Mouse (Mus musculus) lung, adult 2 months (tissue): Measurements from ENCODE around the gene Tomm7. TPM values are rescaled to one million over a fixed set of nuclear protein-coding genes. Genes with fewer than 3 reads are reported as not detected.

Source experiments
- DNase-seq: peaks from one replicate; pipeline ENCODE4 v3.0.0; 2022
- H3K4me1 ChIP-seq: fragments of 200-500 bp; 2 replicates; pipeline ENCODE4 v1.6.1; 2011; ENCODE audit warnings: low read length; ENCODE audit not compliant: control insufficient read depth, insufficient read depth
- H3K4me3 ChIP-seq: fragments of 200-500 bp; replicated peaks from 2 replicates; pipeline ENCODE3; 2011; ENCODE audit warnings: low read depth, mild to moderate bottlenecking, control low read depth, low read length; ENCODE audit errors: extremely low read depth
- CTCF ChIP-seq: fragments of 200-500 bp; IDR thresholded peaks from 2 replicates; pipeline ENCODE4 v1.5.1; 2011; ENCODE audit warnings: mild to moderate bottlenecking, low read length, control low read depth; ENCODE audit not compliant: insufficient read depth
- POLR2A ChIP-seq: fragments of 200-500 bp; IDR thresholded peaks from 2 replicates; pipeline ENCODE4 v1.6.1; 2011; ENCODE audit warnings: low read depth, mild to moderate bottlenecking, control low read depth, low read length, borderline replicate concordance; ENCODE audit errors: extremely low read depth
- WGBS: fragments of 180-500 bp; shearing (Covaris S2); methylation state at CpG from one replicate; pipeline ENCODE4 v1.1.7; 2018; 5-methylcytosine and 5-hydroxymethylcytosine counted together
- polyA plus RNA-seq: library from polyadenylated mRNA; depleted of rRNA; stranded (reverse); fragments of >200 nt; gene quantifications from 2 replicates; pipeline ENCODE4 v1.2.3, GENCODE M21; 2012; rRNA removed

Gene Tomm7
- polyA plus RNA-seq, 1 experiment: 29.4 TPM

- peak; percentile 93 for TF ChIP-seq CTCF
- no peak for TF ChIP-seq POLR2A
- H3K4me3 ChIP-seq: no peak overlapping the region
- DNase-seq: peak; percentile 72
- no peaks in the 10 kb centered on the region for H3K4me1 ChIP-seq
- 27% methylated on average over 11 of the region's 11 CpGs for WGBS
Observed at GRCm38 (mm10) chr5:23826321-23827004, 17.5 kb downstream of the Tomm7 start.

- Histone ChIP-seq H3K4me1 (no peaks in the 10 kb centered on the region), H3K4me3 (no peak overlapping the region)
- WGBS: 72% methylated on average over 8 of the region's 8 CpGs
- TF ChIP-seq CTCF (no peak), POLR2A (no peak)
- no peak for DNase-seq
Observed at GRCm38 (mm10) chr5:23824171-23824733, 19.7 kb downstream of the Tomm7 start.

- Histone ChIP-seq H3K4me3 (no peak overlapping the region), H3K4me1 (no peaks in the 10 kb centered on the region)
- WGBS: 67% methylated on average over 11 of the region's 11 CpGs
- TF ChIP-seq POLR2A: no peak
- no peak for TF ChIP-seq CTCF
- no peak for DNase-seq
Observed at GRCm38 (mm10) chr5:23822306-23822705, 21.7 kb downstream of the Tomm7 start.

- Histone ChIP-seq H3K4me3 (no peak overlapping the region), H3K4me1 (no peaks in the 10 kb centered on the region)
- WGBS: 89% methylated on average over 15 of the region's 15 CpGs
- TF ChIP-seq CTCF (no peak), POLR2A (no peak)
- DNase-seq: no peak
Observed at GRCm38 (mm10) chr5:23816681-23817080, 27.3 kb downstream of the Tomm7 start.

GRCm38 (mm10) chr5:23814841-23815240 is 29.1 kb downstream of the Tomm7 start:
- 84% methylated on average over 5 of the region's 5 CpGs for WGBS
- Histone ChIP-seq H3K4me3 (no peak overlapping the region), H3K4me1 (no peaks in the 10 kb centered on the region)
- DNase-seq: no peak
- TF ChIP-seq POLR2A (no peak), CTCF (no peak)

GRCm38 (mm10) chr5:23792726-23793125 is 51.2 kb downstream of the Tomm7 start:
- TF ChIP-seq POLR2A (no peak), CTCF (no peak)
- DNase-seq: no peak
- Histone ChIP-seq H3K4me1 (no peaks in the 10 kb centered on the region), H3K4me3 (no peak overlapping the region)
- 90% methylated on average over 2 of the region's 2 CpGs for WGBS

- Histone ChIP-seq H3K4me1 (no peaks in the 10 kb centered on the region), H3K4me3 (no peak overlapping the region)
- no peak for DNase-seq
- TF ChIP-seq CTCF (no peak), POLR2A (no peak)
- WGBS: 76% methylated on average over 4 of the region's 4 CpGs
Observed at GRCm38 (mm10) chr5:23789078-23789612, 54.8 kb downstream of the Tomm7 start.

Other genes with a start within 250 kb of the Tomm7 start
- gene Srpk2, start 159.5 kb downstream of the Tomm7 start, polyA plus RNA-seq: 5.3 and 7.8 TPM in 2 replicates
- gene Pus7, start 60.5 kb downstream of the Tomm7 start, polyA plus RNA-seq: 2.3 and 3.1 TPM in 2 replicates
- 7.7 and 10.4 TPM in 2 replicates for gene Rint1, start 56.5 kb downstream of the Tomm7 start, polyA plus RNA-seq
- gene Fam126a, start 186.5 kb upstream of the Tomm7 start, polyA plus RNA-seq: 4.8 and 7.8 TPM in 2 replicates